Mouse (Mus musculus) small intestine, adult 2 months (tissue): ENCODE measurements around the gene Mypn.

Experiments
- CTCF ChIP-seq: fragments of 200-500 bp; IDR thresholded peaks from 2 replicates; pipeline ENCODE4 v1.5.1; 2012; ENCODE audit warnings: low read depth, mild to moderate bottlenecking, control low read depth, inconsistent platforms, low read length, moderate library complexity, mixed read lengths; ENCODE audit not compliant: insufficient replicate concordance, insufficient read length; ENCODE audit errors: extremely low read depth
- POLR2A ChIP-seq: fragments of 200-500 bp; IDR thresholded peaks from 2 replicates; pipeline ENCODE4 v1.6.1; 2012; ENCODE audit warnings: low read depth, mild to moderate bottlenecking, control low read depth, inconsistent platforms, low read length, moderate library complexity

DNA sequence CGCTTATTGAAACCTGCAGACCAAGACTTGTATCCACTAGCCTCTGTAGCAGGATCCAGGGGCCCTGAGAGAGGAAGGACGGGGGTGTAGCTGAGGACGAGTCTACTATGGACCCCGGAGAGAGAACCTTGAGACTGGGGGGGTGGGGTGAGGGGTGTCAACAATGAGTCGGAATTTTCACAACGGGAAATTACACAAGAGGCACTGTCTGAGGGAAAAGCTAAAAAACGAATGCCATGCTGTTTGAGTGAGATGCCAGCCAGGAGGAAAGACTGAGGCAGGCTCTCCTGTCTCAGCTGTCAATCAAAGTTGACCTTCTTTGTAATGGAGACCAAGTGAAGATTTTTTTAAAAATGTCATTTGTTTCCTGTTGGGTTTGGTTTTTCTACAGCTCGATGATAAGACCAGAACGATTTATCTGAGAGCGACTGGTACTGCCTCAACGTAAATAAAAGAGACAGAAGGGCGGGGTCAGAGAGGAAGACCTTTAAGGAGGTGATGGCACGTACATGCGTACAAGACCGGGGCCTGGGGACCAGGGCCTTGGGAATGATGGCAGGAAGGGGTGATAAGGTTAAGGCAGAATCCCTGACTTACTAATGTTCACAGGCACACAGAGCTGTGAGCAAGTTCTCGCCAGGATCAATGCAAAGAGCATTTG, 37.9 kb downstream of the Mypn start:
- TF ChIP-seq CTCF (no peak), POLR2A (no peak)
